Mouse (Mus musculus): ENCODE results near the gene Agap1. TPM values are rescaled to one million over a fixed set of nuclear protein-coding genes. Genes with fewer than 3 reads are reported as not detected.

The Agap1 gene
- total RNA-seq, 2 experiments from 2014 or later, result 240 to 255 TPM

GRCm38 (mm10) chr1:89885696-89886095, 431.1 kb downstream of the Agap1 start:
- intact Hi-C loops (cut with DNase I), result no loop called here
- DNase-seq (ENCODE audit: low spot score in 2 of 2), result no peak

- no peak for DNase-seq (ENCODE audit: low spot score in 2 of 2)
- intact Hi-C loops (cut with DNase I), result no loop called here
These were observed 436.8 kb downstream of the Agap1 start for GRCm38 (mm10) chr1:89891400-89891799.

- intact Hi-C loops (cut with DNase I), result no loop called here
- no peak for DNase-seq (ENCODE audit: low spot score in 2 of 2)
These were observed 437.7 kb downstream of the Agap1 start for GRCm38 (mm10) chr1:89892281-89892680.

- intact Hi-C loops (cut with DNase I), result no loop called here
- no peak for DNase-seq (ENCODE audit: low spot score in 2 of 2)
These were observed 441.2 kb downstream of the Agap1 start for GRCm38 (mm10) chr1:89895801-89896200.

GRCm38 (mm10) chr1:89899036-89899435, 444.4 kb downstream of the Agap1 start:
- no peak for DNase-seq (ENCODE audit: low spot score in 2 of 2)
- intact Hi-C loops (cut with DNase I), result no loop called here

GRCm38 (mm10) chr1:89899761-89900445, 445.3 kb downstream of the Agap1 start:
- intact Hi-C loops (cut with DNase I), result no loop called here
- no peak for DNase-seq (ENCODE audit: low spot score in 2 of 2)

GRCm38 (mm10) chr1:89901381-89901780, 446.8 kb downstream of the Agap1 start:
- intact Hi-C loops (cut with DNase I), result no loop called here
- DNase-seq (ENCODE audit: low spot score in 2 of 2), result no peak

GRCm38 (mm10) chr1:89902236-89902635, 447.6 kb downstream of the Agap1 start:
- intact Hi-C loops (cut with DNase I), result no loop called here
- no peak for DNase-seq (ENCODE audit: low spot score in 2 of 2)

GRCm38 (mm10) chr1:89902641-89903040, 448.0 kb downstream of the Agap1 start:
- intact Hi-C loops (cut with DNase I), result no loop called here
- no peak for DNase-seq (ENCODE audit: low spot score in 2 of 2)

- intact Hi-C loops (cut with DNase I), result no loop called here
- no peak for DNase-seq (ENCODE audit: low spot score in 2 of 2)
These were observed 455.2 kb downstream of the Agap1 start for GRCm38 (mm10) chr1:89909796-89910195.

GRCm38 (mm10) chr1:89912392-89912791, 457.8 kb downstream of the Agap1 start:
- DNase-seq (ENCODE audit: low spot score in 2 of 2), result no peak
- intact Hi-C loops (cut with DNase I), result no loop called here

- no peak for DNase-seq (ENCODE audit: low spot score in 2 of 2)
- intact Hi-C loops (cut with DNase I), result no loop called here
These were observed 459.0 kb downstream of the Agap1 start for GRCm38 (mm10) chr1:89913611-89914010.

- DNase-seq (ENCODE audit: low spot score in 2 of 2), result no peak
- intact Hi-C loops (cut with DNase I), result no loop called here
These were observed 463.5 kb downstream of the Agap1 start for GRCm38 (mm10) chr1:89918111-89918510.

GRCm38 (mm10) chr1:89919206-89919605, 464.6 kb downstream of the Agap1 start:
- intact Hi-C loops (cut with DNase I), result no loop called here
- DNase-seq (ENCODE audit: low spot score in 2 of 2), result no peak

- DNase-seq (ENCODE audit: low spot score in 2 of 2), result no peak
- intact Hi-C loops (cut with DNase I), result no loop called here
These were observed 467.2 kb downstream of the Agap1 start for GRCm38 (mm10) chr1:89921806-89922205.

- intact Hi-C loops (cut with DNase I), result no loop called here
- DNase-seq (ENCODE audit: low spot score in 2 of 2), result no peak
These were observed 467.7 kb downstream of the Agap1 start for GRCm38 (mm10) chr1:89922282-89922681.

GRCm38 (mm10) chr1:89922883-89923641, 468.5 kb downstream of the Agap1 start:
- DNase-seq (ENCODE audit: low spot score in 2 of 2), result no peak

GRCm38 (mm10) chr1:89923642-89924020, 469.0 kb downstream of the Agap1 start:
- intact Hi-C loops (cut with DNase I), result no loop called here
- DNase-seq (ENCODE audit: low spot score in 2 of 2), result no peak

More at GRCm38 (mm10) chr1:89922883-89923641, 468.5 kb downstream of the Agap1 start:
- intact Hi-C loops (cut with DNase I), result no loop called here

GRCm38 (mm10) chr1:89925501-89926190, 471.0 kb downstream of the Agap1 start:
- intact Hi-C loops (cut with DNase I), result no loop called here
- DNase-seq (ENCODE audit: low spot score in 2 of 2), result no peak

GRCm38 (mm10) chr1:89926583-89927060, 472.0 kb downstream of the Agap1 start:
- intact Hi-C loops (cut with DNase I), result no loop called here
- no peak for DNase-seq (ENCODE audit: low spot score in 2 of 2)
